Mouse (Mus musculus) adrenal gland, postnatal 10 days (tissue): ENCODE measurements around the gene Ssr2. TPM values are rescaled to one million over a fixed set of nuclear protein-coding genes. Genes with fewer than 3 reads are reported as not detected.
"Not testable (repeated sequence)": the region's sequence is repeated elsewhere in the genome, so short reads cannot be mapped to it uniquely, and the experiment has no call there.

Source experiments
- DNase-seq: peaks from one replicate; pipeline ENCODE4 v3.0.0; 2021; ENCODE audit warnings: mixed read lengths
- total RNA-seq, 2 experiments: library from RNA; stranded (reverse); gene quantifications; 2 replicates each; pipeline ENCODE4 v1.2.3; 2021

The Ssr2 gene
- total RNA-seq, 2 experiments from 2014 or later = 221 to 247 TPM

DNA sequence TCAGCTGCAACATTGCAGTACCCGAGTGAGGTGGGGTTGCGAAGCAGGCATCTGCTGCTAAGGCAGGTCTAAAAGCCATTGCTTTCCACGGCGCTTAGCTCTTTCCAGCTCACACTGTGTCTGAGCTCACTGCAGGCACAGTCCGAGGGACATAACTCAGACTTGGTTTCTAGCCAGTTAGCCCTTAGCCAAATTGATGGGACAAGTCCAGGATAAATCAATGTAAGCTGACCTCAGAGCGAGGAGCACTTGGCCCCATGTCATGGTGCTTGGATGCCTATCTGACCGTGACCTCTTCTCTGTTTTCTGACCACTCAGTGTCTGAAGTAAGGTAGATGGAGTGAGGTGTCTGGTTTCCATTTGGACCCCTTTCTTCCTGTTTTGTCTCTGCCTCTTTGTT lies 11.7 kb upstream of the Ssr2 start:
- no peak for DNase-seq

DNA sequence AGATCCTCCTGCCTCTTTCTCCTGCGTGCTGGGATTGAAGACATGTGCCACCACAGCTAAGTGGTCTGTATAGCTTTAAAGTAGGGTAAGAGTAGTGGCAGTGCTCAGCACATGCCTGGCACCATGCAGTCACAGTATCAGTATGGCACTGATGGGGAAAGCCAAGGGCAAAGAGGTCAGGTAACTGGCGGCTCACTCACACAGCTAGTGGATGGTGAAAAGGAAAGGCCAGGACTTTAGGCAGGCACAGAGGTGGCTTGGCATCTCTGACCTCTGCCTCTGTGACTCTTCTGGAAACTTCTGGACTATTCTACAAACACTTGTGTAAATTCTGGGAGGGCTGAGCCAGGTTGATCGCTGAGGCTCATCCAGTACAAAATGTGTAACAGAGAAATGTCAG lies 9.6 kb upstream of the Ssr2 start:
- DNase-seq = no peak

DNA sequence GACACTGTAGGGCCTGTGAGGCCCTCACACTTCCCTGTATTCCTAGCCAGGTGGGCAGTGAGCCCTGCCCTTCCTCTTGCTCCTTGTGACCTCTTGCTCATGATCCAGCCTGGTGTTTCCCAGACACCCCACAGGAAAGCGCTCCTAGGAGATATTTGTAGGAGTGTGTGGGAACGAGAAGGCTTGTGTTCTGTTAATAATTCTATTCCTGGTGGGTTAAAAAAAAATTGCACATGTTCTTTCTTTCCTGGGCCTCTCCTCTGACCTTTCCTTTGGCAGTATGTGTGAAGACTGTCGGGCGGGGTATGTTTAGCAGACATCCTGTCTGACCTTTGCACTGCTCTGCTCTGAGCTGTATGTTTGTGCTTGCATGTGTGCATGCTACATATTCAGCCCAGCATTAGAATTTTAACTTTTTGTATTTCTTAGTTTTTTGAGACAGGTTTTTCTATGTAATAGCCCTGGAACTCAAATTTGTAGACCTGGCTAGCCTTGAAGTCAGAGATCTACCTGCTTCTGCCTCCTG lies 9.1 kb upstream of the Ssr2 start:
- no peak for DNase-seq

DNA sequence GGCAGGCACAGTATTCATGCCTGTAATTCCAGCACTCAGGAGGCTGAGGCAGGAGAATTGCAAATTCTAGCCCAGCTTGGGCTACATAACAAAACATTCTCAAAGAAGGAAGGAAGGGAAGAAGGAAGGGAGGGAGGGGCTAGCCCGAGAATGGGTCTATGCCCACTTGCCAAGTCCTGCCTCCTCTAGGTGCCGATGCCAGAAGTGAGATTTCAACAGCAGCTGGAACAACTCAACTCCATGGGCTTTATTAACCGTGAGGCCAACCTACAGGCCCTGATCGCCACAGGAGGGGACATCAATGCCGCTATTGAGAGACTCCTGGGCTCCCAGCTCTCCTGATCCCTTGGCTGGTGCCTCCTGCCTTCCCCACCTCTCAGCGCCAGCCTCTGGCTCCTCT lies 7.8 kb upstream of the Ssr2 start:
- peak; percentile 61 for DNase-seq

DNA sequence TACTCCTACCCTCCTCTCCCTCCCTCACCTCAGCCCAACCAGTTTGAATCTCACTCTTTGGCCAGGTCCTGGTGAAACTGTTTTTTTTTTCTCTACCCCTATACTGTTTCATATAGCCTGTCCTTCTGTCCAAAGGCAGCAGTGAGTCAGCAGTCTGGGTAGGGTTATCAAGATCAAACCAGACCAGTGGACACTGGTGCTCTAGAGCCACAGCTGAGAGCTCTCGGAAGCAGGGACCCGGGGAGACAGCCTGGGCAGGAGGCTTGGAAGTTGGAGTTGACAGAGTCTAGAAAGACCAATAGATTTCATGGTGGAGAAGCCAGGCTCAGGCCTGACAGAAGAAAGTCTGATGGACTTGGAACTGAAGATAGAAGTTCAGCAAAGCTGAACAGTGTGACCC lies 7.1 kb upstream of the Ssr2 start:
- no peak for DNase-seq

DNA sequence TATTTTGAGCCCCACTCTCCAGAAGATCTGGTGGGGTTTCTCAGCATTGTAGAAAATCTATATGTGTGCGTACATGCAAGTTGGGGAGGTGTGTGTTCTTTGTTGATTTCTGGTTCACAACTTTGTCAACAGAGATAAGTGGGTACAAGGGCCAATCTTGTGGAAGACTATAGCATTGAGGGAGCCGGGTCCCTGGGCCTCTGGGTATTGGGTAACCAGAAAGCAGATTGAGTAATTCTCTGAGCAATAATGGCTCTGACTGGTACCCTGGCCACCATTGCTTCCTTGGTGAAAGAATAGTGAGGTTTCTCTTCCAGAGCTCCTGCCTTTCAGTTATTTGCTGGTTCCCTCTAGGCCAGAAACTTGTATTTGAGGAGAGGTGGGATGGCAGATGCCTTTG lies 6.6 kb upstream of the Ssr2 start:
- no peak for DNase-seq

DNA sequence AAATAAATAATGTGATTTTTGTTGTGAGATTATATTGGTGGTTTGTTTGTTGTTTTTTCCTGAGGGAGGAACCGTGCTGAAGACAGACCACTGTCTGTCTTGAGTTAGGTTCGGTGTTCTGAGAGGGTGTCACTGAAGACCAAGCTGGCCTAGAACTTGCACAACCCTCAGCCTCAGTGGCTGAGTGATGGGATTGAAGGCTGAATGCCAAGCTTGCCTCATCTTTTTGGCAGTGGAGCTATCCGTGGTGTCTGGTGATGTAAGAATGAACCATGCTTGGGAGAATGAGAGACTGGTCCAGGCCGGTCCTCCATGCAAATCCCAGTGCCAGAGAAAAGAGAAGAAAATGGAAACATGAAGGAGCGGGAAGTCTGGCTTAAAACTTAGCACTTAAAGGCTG lies 6.0 kb upstream of the Ssr2 start:
- no peak for DNase-seq

DNA sequence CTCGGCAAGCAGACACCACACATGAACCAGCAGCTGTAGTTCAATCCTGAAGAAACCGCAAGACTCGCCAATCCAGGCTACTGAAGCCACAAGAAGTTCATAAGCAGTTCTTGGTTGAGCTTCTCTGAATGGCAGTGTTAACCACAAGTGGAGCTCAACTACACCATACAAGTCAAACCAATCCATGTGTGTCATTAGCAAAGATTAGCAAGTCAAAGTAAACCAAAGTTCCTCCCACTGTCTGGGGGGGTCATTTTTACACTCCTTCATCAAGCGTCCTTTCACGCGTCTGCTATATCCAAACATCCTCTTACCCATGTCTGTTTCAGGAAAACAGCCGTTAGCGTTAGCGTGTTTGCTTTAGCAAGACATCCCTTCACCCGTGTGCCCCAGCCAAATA lies 5.3 kb upstream of the Ssr2 start:
- no peak for DNase-seq

DNA sequence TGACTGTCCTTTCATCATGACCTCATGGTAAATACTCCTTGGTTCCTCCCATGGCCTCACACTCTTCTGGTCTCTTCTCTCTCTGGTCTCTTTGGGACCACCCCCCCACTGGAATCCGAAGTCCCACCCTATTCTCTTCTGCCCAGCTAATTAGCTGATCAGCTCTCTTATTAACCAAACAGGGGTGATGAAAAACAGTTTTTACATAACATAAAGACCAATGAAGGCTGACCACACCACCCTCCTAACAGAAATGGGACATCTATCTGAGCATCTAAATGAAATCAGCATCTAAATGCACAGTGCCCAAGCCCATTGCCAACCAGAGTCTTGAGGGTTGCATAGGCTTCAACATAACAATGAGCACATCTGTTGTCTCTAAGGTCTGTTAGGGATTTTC lies 3.8 kb upstream of the Ssr2 start:
- DNase-seq = no peak

DNA sequence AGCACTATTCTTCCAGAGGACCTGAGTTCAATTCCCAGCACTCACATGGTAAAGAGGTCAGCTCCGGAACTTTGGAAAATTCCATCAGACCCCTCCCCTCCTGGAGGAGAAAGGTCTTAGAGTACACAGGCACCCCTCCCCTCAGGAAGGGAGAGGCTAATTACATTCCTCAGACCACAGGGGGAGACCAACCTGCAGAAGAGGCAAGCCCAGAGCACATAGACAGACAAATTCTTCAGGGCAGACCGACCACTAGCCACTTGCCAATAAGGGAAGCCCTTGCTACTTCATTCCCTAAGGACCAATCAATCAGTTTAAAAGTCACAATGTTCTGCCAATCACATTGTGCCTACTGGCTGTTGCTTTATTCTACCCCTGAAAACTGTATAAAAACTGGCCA lies 2.8 kb upstream of the Ssr2 start:
- DNase-seq = no peak

DNA sequence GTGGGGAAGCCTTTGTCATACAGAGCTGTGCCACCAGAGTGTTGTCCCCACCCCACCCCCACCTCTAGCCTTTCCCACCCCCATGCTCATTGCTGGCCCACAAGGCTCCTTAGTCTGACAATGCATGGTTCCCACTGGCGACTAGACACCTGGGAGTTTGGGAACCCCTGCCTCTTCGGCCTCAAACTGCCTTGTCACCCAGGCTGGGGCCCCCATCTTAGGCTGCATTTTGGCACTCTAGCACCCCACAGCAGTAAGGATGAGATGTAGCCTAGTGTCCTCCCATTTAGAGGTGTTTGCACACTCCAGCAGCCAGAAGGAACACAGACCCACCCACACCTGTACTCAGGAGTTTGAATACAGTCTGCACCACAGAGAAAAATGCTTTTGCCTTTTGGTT lies 1.9 kb upstream of the Ssr2 start:
- no peak for DNase-seq

DNA sequence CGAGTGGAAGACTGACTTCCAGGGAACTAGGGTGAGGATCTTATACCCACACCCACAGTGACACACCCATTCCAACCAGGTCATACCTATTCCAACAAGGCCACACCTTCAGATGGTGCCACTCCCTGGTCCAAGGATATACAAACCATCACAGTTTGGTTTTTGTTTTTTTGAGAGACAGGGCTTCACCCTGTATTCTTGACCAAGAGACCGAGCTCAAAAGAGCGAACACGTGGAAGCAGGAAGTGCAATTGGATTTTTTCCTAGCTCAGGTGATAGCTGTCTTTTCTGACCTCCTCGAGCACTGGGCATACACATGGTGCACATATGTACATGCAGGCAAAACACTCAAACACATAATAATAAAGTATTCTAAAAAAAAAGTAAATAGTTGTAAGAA lies 2.2 kb downstream of the Ssr2 start:
- DNase-seq = not testable (repeated sequence)

DNA sequence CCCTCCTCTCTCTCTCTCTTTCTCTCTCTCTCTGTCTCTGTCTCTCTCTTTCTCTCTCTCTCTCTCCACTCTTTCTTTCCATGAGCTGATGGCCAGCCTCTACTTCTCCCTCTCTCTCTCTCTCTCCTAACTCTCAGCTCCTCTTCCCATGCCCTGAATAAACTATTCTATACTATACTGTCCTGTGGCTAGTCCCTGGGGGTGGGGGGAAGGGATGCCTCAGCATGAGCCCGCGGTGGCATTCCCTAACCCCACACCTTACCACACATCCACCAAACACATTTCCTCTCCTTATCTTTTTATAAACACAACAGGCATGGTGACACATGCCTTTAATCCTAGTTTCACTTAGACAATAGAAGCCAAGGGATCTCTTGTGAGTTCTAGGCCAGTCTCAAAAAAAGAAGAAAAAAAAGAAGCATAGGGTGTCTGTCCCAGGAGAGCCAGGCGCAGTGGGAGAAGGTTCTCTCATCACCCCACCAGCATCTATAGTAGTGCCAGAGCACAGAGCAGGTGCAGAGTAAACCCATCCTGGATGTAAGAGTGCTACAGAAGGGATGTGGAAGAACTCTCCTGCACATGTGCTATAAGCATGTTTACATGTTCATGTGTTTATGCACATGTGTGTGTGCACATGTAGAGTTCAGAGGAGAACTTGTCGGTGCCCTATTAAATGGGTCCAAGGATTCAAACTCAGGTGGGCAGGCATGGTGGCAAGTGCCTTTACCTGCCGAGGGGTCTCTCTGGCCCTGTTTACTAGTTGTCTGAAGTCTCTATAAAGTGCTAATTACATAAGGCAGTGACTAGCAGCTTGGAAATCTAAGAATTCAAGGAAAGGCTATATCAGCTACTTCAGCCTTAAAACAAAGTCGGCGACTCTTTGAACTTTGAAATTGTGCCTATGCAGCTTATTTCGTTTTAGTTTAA lies 3.1 kb downstream of the Ssr2 start:
- DNase-seq = no peak

DNA sequence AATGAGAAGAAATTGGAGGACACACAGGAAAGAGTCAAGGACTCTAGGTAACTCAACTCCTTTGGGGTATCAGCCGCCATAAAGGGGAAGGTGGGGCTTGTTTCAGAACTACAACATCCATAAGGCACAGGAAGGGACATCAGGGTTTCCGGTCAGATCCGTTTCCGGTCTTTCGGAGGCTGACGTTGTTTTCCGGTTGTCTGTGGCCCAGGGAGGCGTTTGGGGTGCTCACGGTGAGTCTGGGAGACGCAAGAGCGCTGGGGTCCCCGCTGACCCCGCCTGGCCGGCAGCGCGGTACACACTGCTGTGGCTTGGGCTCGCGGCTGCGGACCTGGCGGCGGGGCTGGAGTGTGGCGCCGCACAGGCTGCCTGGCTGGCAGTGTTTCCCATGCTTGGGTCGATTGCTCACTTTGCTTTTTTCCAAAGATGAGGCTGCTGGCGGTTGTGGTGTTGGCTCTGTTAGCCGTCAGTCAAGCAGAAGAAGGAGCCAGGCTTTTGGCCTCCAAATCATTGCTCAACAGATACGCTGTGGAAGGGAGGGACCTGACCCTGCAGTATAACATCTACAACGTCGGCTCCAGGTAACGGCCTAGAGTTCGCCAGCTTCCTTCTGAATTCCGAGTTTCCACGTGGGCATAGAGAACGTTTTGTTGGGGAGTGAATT lies 3.9 kb downstream of the Ssr2 start:
- DNase-seq = peak; percentile 86

DNA sequence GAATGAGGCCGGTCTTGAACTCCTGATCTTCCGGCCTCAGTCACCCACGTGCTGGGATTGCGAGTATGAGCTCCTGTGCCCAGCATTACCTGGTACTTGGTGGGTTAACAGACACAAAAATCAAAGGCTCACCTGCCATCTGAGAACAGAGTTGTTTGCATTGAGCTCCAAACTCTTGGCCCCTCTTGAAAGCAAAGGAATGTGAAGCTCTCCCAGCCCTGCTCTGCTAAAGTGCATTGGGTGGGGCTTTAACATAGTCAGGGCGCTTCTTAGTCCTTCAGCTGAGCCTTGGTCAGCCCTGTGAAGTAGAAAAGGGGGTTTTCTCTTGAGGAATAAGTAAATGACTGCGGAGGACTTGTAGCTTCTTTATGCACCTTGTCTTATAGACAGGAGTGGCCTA lies 10.1 kb downstream of the Ssr2 start:
- DNase-seq = no peak

DNA sequence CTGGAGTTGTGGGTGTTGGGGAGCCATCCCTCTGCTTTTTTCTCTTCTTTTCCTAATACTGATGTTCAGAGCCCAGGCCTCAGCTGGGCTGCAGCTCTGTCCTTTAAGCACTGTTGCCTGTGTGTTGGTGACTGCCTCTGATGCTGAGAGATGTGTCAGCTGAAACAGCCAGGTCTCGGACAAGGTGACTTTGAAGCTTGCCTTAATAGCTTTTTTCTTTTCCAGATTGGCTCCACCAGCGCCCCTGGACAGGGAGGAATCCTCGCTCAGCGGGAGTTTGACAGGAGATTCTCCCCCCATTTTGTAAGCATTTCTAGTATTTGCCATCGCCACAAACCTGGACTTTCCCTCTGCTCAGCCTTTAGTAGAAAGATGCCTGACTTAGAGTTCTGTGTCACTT lies 11.0 kb downstream of the Ssr2 start:
- no peak for DNase-seq

DNA sequence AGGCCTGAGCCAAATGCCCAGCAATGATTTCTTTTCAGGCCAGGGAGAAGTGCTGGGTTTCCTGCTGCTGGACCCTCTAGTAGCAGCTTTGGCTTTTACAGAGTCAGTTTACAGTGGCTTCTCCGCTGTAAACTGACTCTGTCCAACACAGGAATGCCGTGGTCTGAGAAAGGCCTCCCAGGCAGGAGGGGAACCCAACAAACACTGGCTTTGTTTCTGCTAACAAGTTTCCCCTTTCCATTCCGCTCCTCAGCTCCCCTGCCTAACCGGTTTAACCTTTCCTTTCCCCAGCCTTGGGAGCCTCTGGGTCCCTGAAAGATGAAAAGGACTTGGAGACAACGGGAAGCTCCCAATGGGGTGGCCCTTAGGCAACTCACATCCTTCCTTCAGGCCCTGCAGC lies 14.6 kb downstream of the Ssr2 start:
- no peak for DNase-seq

DNA sequence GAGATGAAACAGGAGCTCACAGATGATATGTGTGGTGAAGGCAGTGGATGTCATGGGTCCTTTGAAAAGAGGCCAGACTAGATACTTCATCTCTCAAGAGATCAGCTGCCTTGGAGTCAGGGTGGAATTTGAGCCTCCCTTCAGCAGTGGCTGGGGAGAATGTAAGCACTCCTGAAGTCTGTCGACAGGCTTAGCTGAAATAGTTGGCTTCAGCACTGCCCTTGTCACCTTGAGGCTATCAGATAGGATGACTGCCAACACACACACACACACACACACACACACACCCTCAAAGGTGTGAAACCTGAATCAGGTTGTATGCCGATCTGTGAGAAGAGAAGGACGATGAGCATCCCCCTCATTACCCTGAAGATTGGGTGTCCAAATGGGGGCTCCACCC lies 15.4 kb downstream of the Ssr2 start:
- DNase-seq = no peak

DNA sequence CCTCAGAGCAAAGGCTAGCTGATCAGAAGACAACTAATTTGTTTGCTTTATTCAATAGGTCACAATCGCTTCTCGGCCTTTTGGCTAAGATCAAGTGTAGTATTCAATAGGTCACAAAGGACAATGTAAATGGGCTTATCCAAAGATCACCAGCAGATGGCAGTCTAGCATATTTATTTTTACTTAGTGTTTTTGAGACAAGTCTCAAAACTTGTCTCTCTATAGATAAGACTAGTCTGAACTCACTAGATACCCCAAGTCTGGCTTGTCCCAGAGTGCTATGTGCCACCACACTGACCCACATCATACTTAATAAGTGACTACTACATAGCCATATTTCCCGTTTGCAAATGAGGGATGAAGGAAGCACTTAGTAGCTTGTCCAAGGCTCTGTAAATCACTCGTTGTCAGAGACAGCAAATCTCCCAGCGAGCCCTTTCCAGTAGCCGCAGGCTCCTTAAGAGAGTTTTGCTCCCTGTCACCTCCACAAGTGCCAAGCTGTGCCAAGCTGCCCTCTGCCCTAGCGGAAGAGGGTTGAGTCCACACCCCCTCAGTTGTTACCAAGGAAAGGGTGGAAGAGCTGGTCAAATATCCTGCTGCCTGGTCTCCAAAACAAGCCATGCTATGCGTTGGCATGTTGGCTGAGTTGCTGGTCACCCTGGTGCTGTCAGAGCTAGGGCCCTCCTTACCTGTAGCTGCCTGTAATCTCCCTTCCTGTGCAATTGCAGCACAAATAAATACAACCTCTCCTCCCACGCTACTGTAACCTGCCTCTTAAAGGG lies 16.5 kb downstream of the Ssr2 start:
- peak; percentile 53 for DNase-seq

DNA sequence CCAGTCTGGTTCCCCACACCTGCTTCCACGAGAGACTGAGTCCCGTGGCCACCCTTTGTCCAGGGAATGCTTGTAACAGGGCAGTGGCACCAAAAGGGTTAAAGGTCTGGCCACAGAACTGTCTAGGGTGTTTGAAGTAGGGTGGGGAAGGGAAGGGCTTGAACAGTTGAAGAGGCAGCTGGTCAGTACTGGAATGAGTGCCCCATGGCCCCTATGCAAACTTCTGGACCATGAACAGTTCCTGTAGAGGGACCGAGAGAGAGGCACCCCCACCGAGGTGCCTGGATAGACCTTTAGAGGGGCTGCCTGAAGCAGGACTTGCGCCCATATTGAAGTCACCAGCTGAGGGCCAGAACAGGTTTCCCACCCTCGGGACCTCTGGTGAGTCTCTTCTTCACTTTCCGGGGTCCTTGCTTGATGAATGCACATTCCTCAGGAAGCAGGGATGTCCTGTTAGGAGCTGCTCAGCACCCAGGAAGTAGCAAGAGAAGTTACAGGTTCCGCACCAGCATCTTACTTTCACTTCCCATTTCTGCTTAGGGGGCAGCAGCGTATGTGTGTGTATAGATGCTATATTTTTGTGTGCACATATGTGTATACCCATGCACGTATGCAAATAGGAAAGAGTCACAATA lies 17.4 kb downstream of the Ssr2 start:
- DNase-seq = no peak

DNA sequence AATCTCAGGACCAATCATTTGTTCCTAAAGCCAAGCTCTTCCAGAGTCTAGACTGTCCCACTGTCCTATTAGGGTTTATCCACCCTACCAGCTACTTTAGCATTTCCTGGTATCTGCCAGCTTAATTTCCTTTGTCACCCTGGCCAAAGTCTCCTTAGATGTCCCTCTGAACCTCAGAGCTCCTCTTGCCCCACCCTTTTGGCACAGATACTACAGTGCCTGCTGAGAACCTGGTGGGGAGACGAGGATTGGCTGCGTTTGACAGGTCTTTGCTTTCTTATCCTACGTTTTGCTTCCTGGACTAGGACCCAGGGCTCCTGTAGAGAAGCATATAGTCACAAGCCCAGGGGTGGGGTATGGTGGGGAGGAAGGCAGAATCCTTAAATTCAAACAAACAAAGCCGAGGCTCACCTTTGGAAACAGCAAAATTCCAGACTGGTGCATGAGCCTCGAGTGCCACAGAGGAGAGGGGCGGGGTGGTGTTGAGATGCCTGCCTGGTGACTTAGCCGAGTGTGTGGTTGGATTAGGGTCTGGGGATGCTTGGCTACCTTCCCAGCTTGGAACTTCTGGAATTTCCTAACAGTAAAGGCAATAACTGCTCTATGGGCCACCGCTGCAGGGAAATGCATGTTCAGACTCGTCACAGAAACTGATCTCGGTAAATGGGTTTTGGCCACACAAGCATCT lies 18.4 kb downstream of the Ssr2 start:
- DNase-seq = no peak

DNA sequence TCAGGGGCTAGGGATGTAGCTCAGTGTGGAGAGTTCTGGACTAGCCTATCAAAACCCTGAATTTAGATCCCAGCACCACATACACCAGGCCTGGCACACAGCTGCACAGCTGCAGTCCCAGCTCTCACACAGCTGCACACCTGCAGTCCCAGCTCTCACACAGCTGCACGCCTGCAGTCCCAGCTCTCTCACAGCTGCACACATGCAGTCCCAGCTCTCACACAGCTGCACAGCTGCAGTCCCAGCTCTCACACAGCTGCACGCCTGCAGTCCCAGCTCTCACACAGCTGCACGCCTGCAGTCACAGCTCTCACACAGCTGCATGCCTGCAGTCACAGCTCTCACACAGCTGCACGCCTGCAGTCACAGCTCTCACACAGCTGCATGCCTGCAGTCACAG lies 20.9 kb downstream of the Ssr2 start:
- DNase-seq = not testable (repeated sequence)
